Mouse (Mus musculus): ENCODE measurements at regions not wholly inside any gene's neighbourhood (a gene's known extent, or its start where the extent isn't known, plus 50 kb on each side); places are given as distances from the start of the nearest gene placed in this dataset.
A peak's percentile ranks its signal among the peaks of the same experiment; 100 is the strongest.

DNA sequence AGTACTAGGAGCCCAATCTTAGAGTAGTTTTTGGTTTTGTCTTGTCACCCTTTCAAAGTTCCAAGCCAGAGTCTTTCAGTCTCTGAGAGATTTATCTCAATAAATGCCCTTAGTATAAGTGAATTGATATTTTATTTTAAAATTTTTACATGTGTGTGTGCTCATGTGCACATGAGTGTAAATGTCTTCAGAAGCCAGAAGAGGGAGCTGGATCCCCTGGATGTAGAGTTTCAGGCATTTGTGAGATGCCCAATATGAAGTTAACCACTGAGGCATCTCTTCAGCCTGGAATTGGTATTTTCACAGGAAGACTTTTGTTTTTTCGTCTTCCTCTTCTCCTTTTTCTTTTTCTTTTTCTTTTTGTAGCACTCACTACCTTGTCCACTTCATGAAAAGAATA is 262.3 kb upstream of the Eif4g2 start:
- WGBS = 81% methylated on average over 1 of the region's 1 CpGs
- H3K36me3 ChIP-seq (ENCODE audit: insufficient read depth) = no peaks in the 10 kb centered on the region

DNA sequence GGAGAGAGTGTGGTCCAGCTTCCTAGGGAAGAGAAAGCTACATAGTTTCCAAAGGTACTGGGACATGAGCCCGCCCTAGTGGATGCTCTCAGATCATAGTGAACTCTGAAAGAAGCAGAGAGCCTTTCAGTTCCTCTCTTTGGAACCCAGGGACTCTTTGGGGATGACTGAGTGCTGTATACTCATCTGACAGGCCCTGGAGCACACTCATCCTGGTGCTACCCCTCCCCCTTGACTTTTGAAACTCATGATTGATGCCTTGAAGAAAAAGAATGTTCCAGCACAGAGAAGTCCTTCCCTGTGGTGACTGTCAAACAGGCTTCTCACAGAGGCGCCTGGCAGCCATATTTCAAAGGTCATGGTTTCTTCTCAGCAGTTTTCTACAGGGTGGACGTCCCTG is 254.2 kb upstream of the Eif4g2 start:
- no peaks in the 10 kb centered on the region for H3K27me3 ChIP-seq (ENCODE audit: insufficient read depth, low read length)
- TF ChIP-seq CTCF (IDR thresholded peaks at IDR 0.05; ENCODE audit: low read depth) = no peak
- no peaks in the 10 kb centered on the region for H3K9me3 ChIP-seq (ENCODE audit: low read length)
- ATAC-seq (no peak), DNase-seq (no peak)
- no peak overlapping the region for H3K4me2 ChIP-seq (ENCODE audit: low read depth)
- no peaks in the 10 kb centered on the region for H3K36me3 ChIP-seq (ENCODE audit: insufficient read depth)
- WGBS = 76% methylated on average over 3 of the region's 3 CpGs
- H3K4me1 ChIP-seq (ENCODE audit: insufficient read depth) = no peaks in the 10 kb centered on the region
- H3K27ac ChIP-seq (ENCODE audit: low read depth, low read length) = no peak overlapping the region
- no peak overlapping the region for H3K4me3 ChIP-seq (ENCODE audit: low read depth, low read length)
- no peak overlapping the region for H3K9ac ChIP-seq

More for the DNA sequence above, 262.3 kb upstream of the Eif4g2 start:
- H3K4me2 ChIP-seq (ENCODE audit: low read depth) = no peak overlapping the region
- DNase-seq (no peak), ATAC-seq (no peak)
- TF ChIP-seq CTCF (IDR thresholded peaks at IDR 0.05; ENCODE audit: low read depth) = peak; percentile 33; the same call in 1 of the 2 replicates
- no peaks in the 10 kb centered on the region for H3K27me3 ChIP-seq (ENCODE audit: insufficient read depth, low read length)
- no peaks in the 10 kb centered on the region for H3K4me1 ChIP-seq (ENCODE audit: insufficient read depth)
- no peak overlapping the region for H3K9ac ChIP-seq
- no peaks in the 10 kb centered on the region for H3K9me3 ChIP-seq (ENCODE audit: low read length)
- no peak overlapping the region for H3K4me3 ChIP-seq (ENCODE audit: low read depth, low read length)
- H3K27ac ChIP-seq (ENCODE audit: low read depth, low read length) = no peak overlapping the region

- H3K4me2 ChIP-seq (ENCODE audit: low read depth) = no peak overlapping the region
- DNase-seq = no peak
- H3K4me3 ChIP-seq (ENCODE audit: low read depth, low read length) = no peak overlapping the region
- no peak overlapping the region for H3K9ac ChIP-seq
- H3K9me3 ChIP-seq (ENCODE audit: low read length) = no peaks in the 10 kb centered on the region
- H3K27ac ChIP-seq (ENCODE audit: low read depth, low read length) = no peak overlapping the region
- no peak for ATAC-seq
- no peaks in the 10 kb centered on the region for H3K36me3 ChIP-seq (ENCODE audit: insufficient read depth)
- H3K4me1 ChIP-seq (ENCODE audit: insufficient read depth) = no peaks in the 10 kb centered on the region
- no peaks in the 10 kb centered on the region for H3K27me3 ChIP-seq (ENCODE audit: insufficient read depth, low read length)
- no peak for TF ChIP-seq CTCF (IDR thresholded peaks at IDR 0.05; ENCODE audit: low read depth)
- 78% methylated on average over 6 of the region's 6 CpGs for WGBS
Observed at GRCm38 (mm10) chr7:111322901-111323300, 240.1 kb upstream of the Eif4g2 start.

DNA sequence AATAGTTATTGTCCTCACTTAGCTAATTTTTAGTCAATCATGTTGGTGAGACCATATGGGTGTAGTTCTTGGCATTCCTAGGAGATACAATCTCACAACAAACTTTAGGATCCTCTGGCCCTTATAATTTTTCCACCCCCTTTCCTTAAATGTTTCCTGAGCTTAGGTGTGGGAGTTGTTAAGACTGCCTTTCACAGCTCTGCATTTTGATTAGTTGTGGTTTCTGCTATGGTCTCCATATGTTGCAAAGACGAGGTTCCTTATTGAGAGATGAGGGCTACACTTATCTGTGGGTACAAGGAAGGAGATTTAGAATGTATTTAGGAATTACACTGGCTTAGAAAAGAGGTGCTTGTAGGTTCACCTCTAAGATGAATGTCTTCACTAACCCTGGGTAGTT is 237.1 kb upstream of the Eif4g2 start:
- no peaks in the 10 kb centered on the region for H3K27me3 ChIP-seq (ENCODE audit: insufficient read depth, low read length)
- no peaks in the 10 kb centered on the region for H3K4me1 ChIP-seq (ENCODE audit: insufficient read depth)
- H3K36me3 ChIP-seq (ENCODE audit: insufficient read depth) = no peaks in the 10 kb centered on the region
- no peak overlapping the region for H3K4me3 ChIP-seq (ENCODE audit: low read depth, low read length)
- no peak overlapping the region for H3K4me2 ChIP-seq (ENCODE audit: low read depth)
- H3K9ac ChIP-seq = no peak overlapping the region
- no peak overlapping the region for H3K27ac ChIP-seq (ENCODE audit: low read depth, low read length)
- TF ChIP-seq CTCF (IDR thresholded peaks at IDR 0.05; ENCODE audit: low read depth) = no peak
- no peak for ATAC-seq
- H3K9me3 ChIP-seq (ENCODE audit: low read length) = no peaks in the 10 kb centered on the region
- no peak for DNase-seq
- WGBS = 65% methylated on average over 1 of the region's 1 CpGs

- DNase-seq (no peak), ATAC-seq (no peak)
- Histone ChIP-seq H3K4me3 (ENCODE audit: low read depth, low read length) (no peak overlapping the region), H3K27ac (ENCODE audit: low read depth, low read length) (no peak overlapping the region), H3K4me1 (ENCODE audit: insufficient read depth) (no peaks in the 10 kb centered on the region), H3K4me2 (ENCODE audit: low read depth) (no peak overlapping the region), H3K36me3 (ENCODE audit: insufficient read depth) (no peaks in the 10 kb centered on the region), H3K9ac (no peak overlapping the region), H3K27me3 (ENCODE audit: insufficient read depth, low read length) (no peaks in the 10 kb centered on the region), H3K9me3 (ENCODE audit: low read length) (0 out of 2 replicates have a peak, but pooled peaks cover 5% of the 10 kb centered on the region)
- WGBS = 25% methylated on average over 2 of the region's 2 CpGs
- no peak for TF ChIP-seq CTCF (IDR thresholded peaks at IDR 0.05; ENCODE audit: low read depth)
Observed at GRCm38 (mm10) chr7:111316479-111316990, 233.7 kb upstream of the Eif4g2 start.

GRCm38 (mm10) chr7:111313921-111314320 is 231.1 kb upstream of the Eif4g2 start:
- no peak overlapping the region for H3K4me2 ChIP-seq (ENCODE audit: low read depth)
- no peak overlapping the region for H3K4me3 ChIP-seq (ENCODE audit: low read depth, low read length)
- ATAC-seq (no peak), DNase-seq (no peak)
- H3K4me1 ChIP-seq (ENCODE audit: insufficient read depth) = no peaks in the 10 kb centered on the region
- no peak overlapping the region for H3K27ac ChIP-seq (ENCODE audit: low read depth, low read length)
- H3K36me3 ChIP-seq (ENCODE audit: insufficient read depth) = no peaks in the 10 kb centered on the region
- WGBS = 91% methylated on average over 4 of the region's 4 CpGs
- H3K9me3 ChIP-seq (ENCODE audit: low read length) = peaks cover 5% of the 10 kb centered on the region; the same call in 1 of the 2 replicates
- H3K27me3 ChIP-seq (ENCODE audit: insufficient read depth, low read length) = no peaks in the 10 kb centered on the region
- TF ChIP-seq CTCF (IDR thresholded peaks at IDR 0.05; ENCODE audit: low read depth) = no peak
- H3K9ac ChIP-seq = no peak overlapping the region

GRCm38 (mm10) chr7:111305196-111305595 is 222.4 kb upstream of the Eif4g2 start:
- H3K4me3 ChIP-seq (ENCODE audit: low read depth, low read length) = no peak overlapping the region
- H3K4me1 ChIP-seq (ENCODE audit: insufficient read depth) = no peaks in the 10 kb centered on the region
- H3K36me3 ChIP-seq (ENCODE audit: insufficient read depth) = no peaks in the 10 kb centered on the region
- no peaks in the 10 kb centered on the region for H3K9me3 ChIP-seq (ENCODE audit: low read length)
- no peak overlapping the region for H3K9ac ChIP-seq
- TF ChIP-seq CTCF (IDR thresholded peaks at IDR 0.05; ENCODE audit: low read depth) = peak; percentile 24; the same call in 1 of the 2 replicates
- no peak overlapping the region for H3K4me2 ChIP-seq (ENCODE audit: low read depth)
- H3K27ac ChIP-seq (ENCODE audit: low read depth, low read length) = no peak overlapping the region
- ATAC-seq (no peak), DNase-seq (no peak)
- no peaks in the 10 kb centered on the region for H3K27me3 ChIP-seq (ENCODE audit: insufficient read depth, low read length)

All from forebrain, postnatal 0 days (tissue).